Mouse (Mus musculus): Measurements from ENCODE around the gene Foxn1. TPM values are rescaled to one million over a fixed set of nuclear protein-coding genes. Genes with fewer than 3 reads are reported as not detected.
A peak's percentile ranks its signal among the peaks of the same experiment; 100 is the strongest.

Gene Foxn1
- polyA plus RNA-seq, 1 experiment from 2014 or later: not detected

DNA sequence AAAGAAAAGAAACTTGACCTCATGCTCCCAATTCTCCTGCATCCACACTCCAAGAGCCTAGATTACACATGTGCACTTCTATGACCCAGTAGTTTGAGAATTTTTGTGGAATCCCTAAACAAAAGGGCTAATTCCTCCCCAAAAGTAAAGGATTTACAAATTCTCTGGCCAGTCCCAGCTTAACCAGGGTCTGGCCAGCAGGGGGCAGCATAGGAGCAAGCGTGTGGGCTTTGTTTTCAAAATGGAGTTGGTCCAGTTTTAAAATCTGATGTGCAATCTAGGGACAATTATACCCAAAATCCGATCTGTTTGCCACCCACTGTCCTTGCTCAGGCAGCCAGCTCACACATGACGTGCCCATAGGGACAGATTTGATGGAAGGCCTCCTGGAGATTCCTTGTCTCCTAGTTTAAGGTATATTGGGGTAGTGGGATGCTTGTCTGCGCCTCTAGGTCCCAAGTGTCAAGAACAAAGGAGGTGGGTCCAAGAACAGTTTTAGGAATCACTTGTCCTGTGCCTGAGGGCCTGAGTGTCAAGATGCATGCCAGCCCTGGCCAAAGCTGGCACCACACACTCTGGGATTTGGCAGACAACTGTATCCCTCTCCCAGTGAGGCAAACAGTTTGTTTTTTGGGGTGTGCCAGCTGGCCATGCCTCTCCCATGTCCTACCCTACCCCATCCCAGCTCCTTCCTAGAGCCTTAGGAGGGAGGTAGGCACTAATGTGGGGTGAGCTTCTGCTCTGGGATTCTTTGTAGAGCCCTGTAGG lies 30.7 kb downstream of the Foxn1 start:
- Histone ChIP-seq H3K9ac (ENCODE audit: low read length) (no peak overlapping the region), H3K4me2 (ENCODE audit: low read length) (no peak overlapping the region), H3K27me3 (replicated peaks; ENCODE audit: control insufficient read depth, insufficient read depth, low read length) (no peaks in the 10 kb centered on the region), H3K36me3 (ENCODE audit: control insufficient read depth, insufficient read depth, low read length) (no peaks in the 10 kb centered on the region), H3K4me3 (ENCODE audit: low read depth, low read length) (no peak overlapping the region), H3K27ac (ENCODE audit: low read depth, low read length) (no peak overlapping the region), H3K9me3 (replicated peaks; ENCODE audit: control insufficient read depth, low read length) (no peaks in the 10 kb centered on the region), H3K4me1 (ENCODE audit: control insufficient read depth, insufficient read depth, low read length) (no peaks in the 10 kb centered on the region)
- no peak for ATAC-seq
- 30% methylated on average over 4 of the region's 4 CpGs for WGBS
- peak; percentile 79 for DNase-seq (ENCODE audit: low spot score)

DNA sequence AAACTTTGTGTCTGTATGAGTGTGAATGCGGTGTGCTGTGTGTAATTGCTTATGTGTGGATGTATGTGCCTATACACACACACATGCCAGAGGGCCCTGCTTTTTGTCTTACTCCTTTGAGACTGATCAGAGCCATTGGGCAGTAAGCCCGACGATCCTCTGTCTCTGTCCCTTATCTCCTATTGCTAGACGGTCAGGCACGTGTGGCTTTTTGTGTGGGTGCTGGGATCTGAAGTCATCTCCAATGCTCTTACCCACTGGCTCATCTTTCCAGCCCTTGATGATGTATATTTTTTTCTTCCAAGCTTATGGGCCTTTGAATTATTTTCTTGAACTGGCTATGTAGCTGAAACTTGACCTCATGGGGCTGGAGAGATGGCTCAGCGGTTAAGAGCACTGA lies 31.5 kb downstream of the Foxn1 start:
- no peaks in the 10 kb centered on the region for H3K4me1 ChIP-seq (ENCODE audit: control insufficient read depth, insufficient read depth, low read length)
- no peak overlapping the region for H3K27ac ChIP-seq (ENCODE audit: low read depth, low read length)
- no peaks in the 10 kb centered on the region for H3K27me3 ChIP-seq (replicated peaks; ENCODE audit: control insufficient read depth, insufficient read depth, low read length)
- H3K9ac ChIP-seq (ENCODE audit: low read length): no peak overlapping the region
- no peak overlapping the region for H3K4me3 ChIP-seq (ENCODE audit: low read depth, low read length)
- ATAC-seq (no peak), DNase-seq (ENCODE audit: low spot score) (no peak)
- no peaks in the 10 kb centered on the region for H3K36me3 ChIP-seq (ENCODE audit: control insufficient read depth, insufficient read depth, low read length)
- WGBS: 85% methylated on average over 6 of the region's 6 CpGs
- no peak overlapping the region for H3K4me2 ChIP-seq (ENCODE audit: low read length)
- H3K9me3 ChIP-seq (replicated peaks; ENCODE audit: control insufficient read depth, low read length): no peaks in the 10 kb centered on the region

DNA sequence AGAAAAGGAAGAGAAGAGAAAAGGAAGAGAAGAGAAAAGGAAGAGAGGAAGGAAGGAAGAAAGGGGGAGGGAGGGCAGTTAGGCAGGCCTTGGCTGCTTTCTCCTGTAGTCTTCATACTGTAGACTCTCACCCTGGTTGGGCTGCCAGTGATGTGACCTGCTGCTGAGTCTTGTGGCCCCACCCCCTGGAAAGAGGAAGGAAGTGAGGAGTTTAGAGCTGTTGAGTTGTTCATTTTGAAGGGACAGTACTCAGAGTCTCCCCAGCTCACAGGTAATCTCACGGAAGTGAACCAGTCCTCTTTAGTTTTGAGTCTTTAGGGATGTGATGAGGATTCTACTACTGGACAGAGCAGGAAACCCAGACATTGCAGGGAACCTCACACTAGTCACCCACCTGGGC lies 33.3 kb downstream of the Foxn1 start:
- ATAC-seq (no peak), DNase-seq (ENCODE audit: low spot score) (no peak)
- no peak overlapping the region for H3K27ac ChIP-seq (ENCODE audit: low read depth, low read length)
- H3K4me3 ChIP-seq (ENCODE audit: low read depth, low read length): no peak overlapping the region
- peaks cover 10% of the 10 kb centered on the region for H3K36me3 ChIP-seq (ENCODE audit: control insufficient read depth, insufficient read depth, low read length)
- no peaks in the 10 kb centered on the region for H3K4me1 ChIP-seq (ENCODE audit: control insufficient read depth, insufficient read depth, low read length)
- H3K4me2 ChIP-seq (ENCODE audit: low read length): no peak overlapping the region
- no peak overlapping the region for H3K9ac ChIP-seq (ENCODE audit: low read length)
- 95% methylated on average over 1 of the region's 1 CpGs for WGBS
- H3K27me3 ChIP-seq (replicated peaks; ENCODE audit: control insufficient read depth, insufficient read depth, low read length): no peaks in the 10 kb centered on the region
- H3K9me3 ChIP-seq (replicated peaks; ENCODE audit: control insufficient read depth, low read length): no peaks in the 10 kb centered on the region

DNA sequence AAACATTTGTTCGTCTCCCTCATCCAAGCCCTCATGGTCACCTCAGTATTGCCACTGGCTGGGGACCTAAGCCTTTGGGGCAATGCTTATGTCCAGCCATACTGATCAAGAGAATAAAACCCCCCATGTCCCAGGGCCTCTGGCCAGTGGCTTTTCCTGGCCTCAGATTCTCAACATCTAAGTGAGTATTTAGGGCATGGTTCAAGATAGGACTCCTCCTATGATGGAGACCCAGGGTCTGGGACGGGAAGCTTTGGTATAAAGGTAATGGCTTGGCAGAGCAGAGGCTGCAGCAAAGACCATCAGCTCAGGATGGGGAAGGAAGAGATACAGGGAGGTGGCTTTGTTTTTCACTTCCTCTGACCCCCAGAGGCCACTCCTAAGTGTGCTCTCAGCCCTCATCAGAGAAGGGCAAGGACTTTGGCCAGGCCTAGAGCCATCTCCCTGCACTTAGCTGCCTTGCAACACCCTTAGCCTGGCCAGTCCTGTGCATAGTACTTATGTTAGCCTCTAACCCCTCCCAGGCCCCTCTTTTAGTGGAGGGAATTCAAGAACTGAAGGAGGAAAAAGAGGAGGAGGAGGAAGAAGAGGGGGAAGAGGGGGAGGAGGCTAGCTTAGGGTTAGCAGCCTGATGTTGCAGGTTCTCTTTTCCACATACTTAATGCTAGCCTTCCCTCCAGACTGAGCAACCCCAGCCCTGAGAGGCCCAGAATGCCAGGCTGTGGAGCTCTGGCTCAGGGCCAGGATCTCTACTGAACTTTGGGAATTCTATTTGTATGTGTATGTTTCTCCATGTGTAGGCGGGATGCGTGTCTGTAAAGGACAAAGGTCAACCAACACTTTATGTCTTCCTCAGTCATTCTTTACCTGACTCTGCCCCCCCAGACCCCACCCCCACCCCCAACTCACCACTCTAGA lies 36.7 kb downstream of the Foxn1 start:
- Histone ChIP-seq H3K4me3 (ENCODE audit: low read depth, low read length) (no peak overlapping the region), H3K4me1 (ENCODE audit: control insufficient read depth, insufficient read depth, low read length) (0 out of 2 replicates have a peak, but pooled peaks cover 2% of the 10 kb centered on the region), H3K36me3 (ENCODE audit: control insufficient read depth, insufficient read depth, low read length) (peaks cover 11% of the 10 kb centered on the region), H3K9me3 (replicated peaks; ENCODE audit: control insufficient read depth, low read length) (no peaks in the 10 kb centered on the region), H3K27me3 (replicated peaks; ENCODE audit: control insufficient read depth, insufficient read depth, low read length) (no peaks in the 10 kb centered on the region), H3K27ac (ENCODE audit: low read depth, low read length) (no peak overlapping the region), H3K9ac (ENCODE audit: low read length) (no peak overlapping the region), H3K4me2 (ENCODE audit: low read length) (no peak overlapping the region)
- 85% methylated on average over 4 of the region's 4 CpGs for WGBS
- DNase-seq (ENCODE audit: low spot score) (no peak), ATAC-seq (no peak)

DNA sequence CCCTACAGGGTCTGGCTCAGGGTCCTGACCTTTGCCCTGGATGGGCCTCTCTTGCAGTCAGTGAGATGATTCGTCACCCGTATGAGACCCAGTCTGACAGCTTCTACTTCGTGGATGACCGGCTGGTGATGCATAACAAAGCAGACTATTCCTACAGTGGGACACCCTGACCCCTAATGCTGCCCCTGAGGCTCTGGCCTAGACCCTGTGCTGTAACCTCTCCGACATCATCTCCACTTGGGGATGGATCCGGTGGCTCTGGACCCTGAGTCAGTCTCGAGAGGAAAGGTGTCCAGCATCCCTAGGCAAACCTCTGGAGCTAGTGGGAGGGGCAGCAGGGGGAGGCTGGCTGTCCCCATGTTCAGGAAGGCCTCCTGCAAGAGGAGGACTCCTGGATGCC lies 37.9 kb downstream of the Foxn1 start:
- no peaks in the 10 kb centered on the region for H3K27me3 ChIP-seq (replicated peaks; ENCODE audit: control insufficient read depth, insufficient read depth, low read length)
- peaks cover 5% of the 10 kb centered on the region; the same call in 1 of the 2 replicates for H3K4me1 ChIP-seq (ENCODE audit: control insufficient read depth, insufficient read depth, low read length)
- no peak overlapping the region for H3K4me3 ChIP-seq (ENCODE audit: low read depth, low read length)
- H3K27ac ChIP-seq (ENCODE audit: low read depth, low read length): no peak overlapping the region
- no peaks in the 10 kb centered on the region for H3K9me3 ChIP-seq (replicated peaks; ENCODE audit: control insufficient read depth, low read length)
- no peak overlapping the region for H3K9ac ChIP-seq (ENCODE audit: low read length)
- H3K4me2 ChIP-seq (ENCODE audit: low read length): no peak overlapping the region
- ATAC-seq (no peak), DNase-seq (ENCODE audit: low spot score) (no peak)
- H3K36me3 ChIP-seq (ENCODE audit: control insufficient read depth, insufficient read depth, low read length): peaks cover 11% of the 10 kb centered on the region
- WGBS: 87% methylated on average over 7 of the region's 7 CpGs

DNA sequence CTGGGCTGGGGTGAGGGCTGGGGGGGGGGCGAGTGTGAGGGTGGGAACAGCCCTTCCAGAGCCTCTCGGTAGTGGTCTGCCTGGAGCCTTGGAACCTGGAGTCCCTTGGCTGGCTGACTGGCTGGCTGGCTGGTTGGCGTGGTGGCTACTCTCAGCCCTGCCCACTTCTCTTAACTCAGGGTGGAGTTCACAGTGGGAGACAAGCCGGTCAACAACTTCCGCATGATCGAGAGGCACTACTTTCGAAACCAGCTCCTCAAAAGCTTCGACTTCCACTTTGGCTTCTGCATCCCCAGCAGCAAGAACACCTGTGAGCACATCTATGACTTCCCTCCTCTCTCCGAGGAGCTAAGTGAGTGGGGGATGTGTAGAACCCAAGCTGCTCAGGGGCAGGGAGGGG lies 38.5 kb downstream of the Foxn1 start:
- no peak overlapping the region for H3K9ac ChIP-seq (ENCODE audit: low read length)
- H3K4me2 ChIP-seq (ENCODE audit: low read length): no peak overlapping the region
- DNase-seq (ENCODE audit: low spot score): no peak
- no peaks in the 10 kb centered on the region for H3K27me3 ChIP-seq (replicated peaks; ENCODE audit: control insufficient read depth, insufficient read depth, low read length)
- H3K27ac ChIP-seq (ENCODE audit: low read depth, low read length): no peak overlapping the region
- H3K4me3 ChIP-seq (ENCODE audit: low read depth, low read length): no peak overlapping the region
- ATAC-seq: no peak
- H3K4me1 ChIP-seq (ENCODE audit: control insufficient read depth, insufficient read depth, low read length): peaks cover 5% of the 10 kb centered on the region; the same call in 1 of the 2 replicates
- 83% methylated on average over 8 of the region's 9 CpGs for WGBS
- H3K36me3 ChIP-seq (ENCODE audit: control insufficient read depth, insufficient read depth, low read length): peaks cover 11% of the 10 kb centered on the region
- no peaks in the 10 kb centered on the region for H3K9me3 ChIP-seq (replicated peaks; ENCODE audit: control insufficient read depth, low read length)

DNA sequence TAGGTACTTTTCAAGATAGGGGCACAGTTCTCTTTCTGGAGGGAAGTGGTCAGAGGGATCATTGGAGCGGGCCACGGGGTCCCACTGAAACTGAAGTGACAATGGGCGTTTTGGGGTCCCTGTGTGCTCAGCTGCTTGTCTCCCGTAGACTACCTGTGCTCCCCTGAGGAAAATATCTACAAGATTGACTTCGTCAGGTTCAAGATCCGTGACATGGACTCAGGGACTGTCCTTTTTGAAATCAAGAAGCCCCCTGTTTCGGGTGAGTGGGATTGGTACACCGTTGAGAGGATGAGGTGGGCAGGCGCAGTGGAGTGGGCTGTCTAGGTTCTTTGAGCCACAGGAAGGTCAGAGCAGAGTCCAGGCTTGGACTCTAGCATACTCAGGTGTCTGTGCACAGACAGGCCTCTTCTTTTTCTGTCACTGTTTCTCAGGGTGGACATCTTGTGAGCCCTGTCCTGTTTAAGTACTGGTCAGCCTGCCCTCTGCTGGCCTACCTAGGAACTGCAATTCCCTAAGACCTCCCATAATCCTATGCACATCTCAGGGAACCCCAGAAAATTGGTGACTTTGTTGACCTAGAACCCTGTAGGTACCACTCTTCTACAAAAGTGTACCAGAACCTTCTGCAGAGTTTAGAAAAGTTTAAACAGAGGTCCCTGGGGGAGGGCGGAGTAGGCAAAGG lies 39.1 kb downstream of the Foxn1 start:
- Histone ChIP-seq H3K4me2 (ENCODE audit: low read length) (no peak overlapping the region), H3K36me3 (ENCODE audit: control insufficient read depth, insufficient read depth, low read length) (peaks cover 11% of the 10 kb centered on the region), H3K4me1 (ENCODE audit: control insufficient read depth, insufficient read depth, low read length) (peaks cover 5% of the 10 kb centered on the region; the same call in 1 of the 2 replicates), H3K4me3 (ENCODE audit: low read depth, low read length) (no peak overlapping the region), H3K27ac (ENCODE audit: low read depth, low read length) (no peak overlapping the region), H3K27me3 (replicated peaks; ENCODE audit: control insufficient read depth, insufficient read depth, low read length) (no peaks in the 10 kb centered on the region), H3K9me3 (replicated peaks; ENCODE audit: control insufficient read depth, low read length) (no peaks in the 10 kb centered on the region), H3K9ac (ENCODE audit: low read length) (no peak overlapping the region)
- WGBS: 87% methylated on average over 10 of the region's 10 CpGs
- ATAC-seq (no peak), DNase-seq (ENCODE audit: low spot score) (peak; percentile 79)

DNA sequence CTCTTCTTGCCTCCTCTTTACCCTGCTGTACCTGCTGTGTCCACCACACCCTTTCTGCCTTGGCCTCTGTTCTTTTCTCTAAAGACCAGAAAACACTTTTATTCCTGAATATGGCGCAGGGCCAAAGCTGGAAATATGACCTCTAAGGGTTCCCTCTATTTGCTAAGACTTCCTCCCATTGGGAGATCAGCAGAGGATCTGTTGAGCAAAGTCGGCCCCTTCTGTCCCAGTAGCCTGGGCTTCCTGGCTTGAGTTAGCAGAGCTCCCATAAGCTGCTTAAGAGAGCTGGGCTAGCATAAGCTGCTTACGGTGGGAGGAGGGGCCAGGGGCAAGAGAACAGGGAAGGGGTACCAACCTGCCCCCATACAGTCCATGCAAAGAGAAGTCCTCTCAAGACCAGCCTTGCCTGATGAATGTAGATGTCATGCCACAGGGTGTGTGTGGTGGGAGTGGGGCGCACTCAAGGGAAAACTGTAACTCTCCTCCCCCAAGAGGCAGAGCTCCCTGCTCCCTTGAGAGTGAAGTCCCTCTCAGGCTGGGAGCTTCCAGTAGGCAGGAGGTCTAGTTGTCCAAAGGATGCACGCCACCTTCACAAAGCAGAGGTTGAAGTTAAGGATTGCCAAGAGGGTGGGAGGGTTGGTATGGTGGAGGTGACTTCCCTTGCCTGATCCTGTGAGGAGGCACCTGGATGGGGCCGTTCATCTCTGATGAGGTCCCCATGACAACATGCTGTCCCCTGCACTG lies 39.9 kb downstream of the Foxn1 start:
- H3K4me1 ChIP-seq (ENCODE audit: control insufficient read depth, insufficient read depth, low read length): peaks cover 5% of the 10 kb centered on the region; the same call in 1 of the 2 replicates
- peaks cover 15% of the 10 kb centered on the region for H3K36me3 ChIP-seq (ENCODE audit: control insufficient read depth, insufficient read depth, low read length)
- no peaks in the 10 kb centered on the region for H3K9me3 ChIP-seq (replicated peaks; ENCODE audit: control insufficient read depth, low read length)
- no peaks in the 10 kb centered on the region for H3K27me3 ChIP-seq (replicated peaks; ENCODE audit: control insufficient read depth, insufficient read depth, low read length)
- H3K4me2 ChIP-seq (ENCODE audit: low read length): no peak overlapping the region
- no peak overlapping the region for H3K4me3 ChIP-seq (ENCODE audit: low read depth, low read length)
- ATAC-seq (no peak), DNase-seq (ENCODE audit: low spot score) (no peak)
- no peak overlapping the region for H3K27ac ChIP-seq (ENCODE audit: low read depth, low read length)
- 73% methylated on average over 6 of the region's 6 CpGs for WGBS
- H3K9ac ChIP-seq (ENCODE audit: low read length): no peak overlapping the region

All from forebrain, embryonic 14.5 days (tissue).